Mouse (Mus musculus): Measurements from ENCODE around the gene Fdxr.

Gene Fdxr

GRCm38 (mm10) chr11:115269330-115270066 lies 7.4 kb downstream of the Fdxr start:
- no peak for ATAC-seq (ENCODE audit: low TSS enrichment)

- ATAC-seq (ENCODE audit: low TSS enrichment): no peak
These were observed 8.9 kb downstream of the Fdxr start for GRCm38 (mm10) chr11:115267958-115268357.

- no peak for ATAC-seq (ENCODE audit: low TSS enrichment)
These were observed 9.6 kb downstream of the Fdxr start, which contains the start of gene Grin2c for GRCm38 (mm10) chr11:115267061-115267883. TSS of gene Grin2c (minus strand) at chr11:115267243.

- no peak for ATAC-seq (ENCODE audit: low TSS enrichment)
These were observed 10.5 kb downstream of the Fdxr start for GRCm38 (mm10) chr11:115266400-115266778.

- no peak for ATAC-seq (ENCODE audit: low TSS enrichment)
These were observed 11.0 kb downstream of the Fdxr start for GRCm38 (mm10) chr11:115265771-115266399.

- ATAC-seq (ENCODE audit: low TSS enrichment): no peak
These were observed 11.8 kb downstream of the Fdxr start for GRCm38 (mm10) chr11:115264862-115265668.

GRCm38 (mm10) chr11:115264136-115264861 lies 12.6 kb downstream of the Fdxr start:
- ATAC-seq (ENCODE audit: low TSS enrichment): no peak

- ATAC-seq (ENCODE audit: low TSS enrichment): no peak
These were observed 13.9 kb downstream of the Fdxr start for GRCm38 (mm10) chr11:115262954-115263353.

- ATAC-seq (ENCODE audit: low TSS enrichment): no peak
These were observed 17.7 kb downstream of the Fdxr start for GRCm38 (mm10) chr11:115259134-115259533.

- no peak for ATAC-seq (ENCODE audit: low TSS enrichment)
These were observed 18.9 kb downstream of the Fdxr start for GRCm38 (mm10) chr11:115257775-115258510.

GRCm38 (mm10) chr11:115251258-115251657 lies 25.6 kb downstream of the Fdxr start:
- no peak for ATAC-seq (ENCODE audit: low TSS enrichment)

- ATAC-seq (ENCODE audit: low TSS enrichment): no peak
These were observed 26.3 kb downstream of the Fdxr start for GRCm38 (mm10) chr11:115250405-115251090.

GRCm38 (mm10) chr11:115249721-115250404 lies 27.0 kb downstream of the Fdxr start:
- no peak for ATAC-seq (ENCODE audit: low TSS enrichment)

GRCm38 (mm10) chr11:115247945-115248344 lies 28.9 kb downstream of the Fdxr start:
- no peak for ATAC-seq (ENCODE audit: low TSS enrichment)

- ATAC-seq (ENCODE audit: low TSS enrichment): no peak
These were observed 29.6 kb downstream of the Fdxr start for GRCm38 (mm10) chr11:115247240-115247639.

- ATAC-seq (ENCODE audit: low TSS enrichment): no peak
These were observed 30.5 kb downstream of the Fdxr start for GRCm38 (mm10) chr11:115246386-115246785.

- no peak for ATAC-seq (ENCODE audit: low TSS enrichment)
These were observed 32.0 kb downstream of the Fdxr start for GRCm38 (mm10) chr11:115244840-115245239.

- no peak for ATAC-seq (ENCODE audit: low TSS enrichment)
These were observed 33.1 kb downstream of the Fdxr start for GRCm38 (mm10) chr11:115243783-115244182.

- ATAC-seq (ENCODE audit: low TSS enrichment): no peak
These were observed 34.1 kb downstream of the Fdxr start for GRCm38 (mm10) chr11:115242746-115243145.
